Mouse (Mus musculus) neural tube, embryonic 15.5 days (tissue): Measurements from ENCODE around the gene Gpr132. TPM values are rescaled to one million over a fixed set of nuclear protein-coding genes. Genes with fewer than 3 reads are reported as not detected.
A peak's percentile ranks its signal among the peaks of the same experiment; 100 is the strongest.
"Not testable (repeated sequence)": the region's sequence is repeated elsewhere in the genome, so short reads cannot be mapped to it uniquely, and the experiment has no call there.

ENCODE experiments used
- ATAC-seq: fragments of 200-750 bp; cut with Nextera tagmentation; 2 replicates; pipeline ENCODE4 v1.8.0; 2017; ENCODE audit warnings: mild to moderate bottlenecking, moderate TSS enrichment, moderate library complexity; ENCODE audit not compliant: low FRiP score
- H3K27ac ChIP-seq: fragments of 300-500 bp; sonication (generic); replicated peaks from 2 replicates; pipeline ENCODE4 v1.5.1; 2015; ENCODE audit warnings: mild to moderate bottlenecking, inconsistent platforms
- H3K27me3 ChIP-seq: fragments of 300-500 bp; sonication (generic); replicated peaks from 2 replicates; pipeline ENCODE4 v1.6.1; 2015; ENCODE audit warnings: inconsistent platforms
- H3K36me3 ChIP-seq: fragments of 300-500 bp; sonication (generic); 2 replicates; pipeline ENCODE4 v1.6.1; 2015; ENCODE audit warnings: inconsistent platforms
- H3K4me1 ChIP-seq: fragments of 300-500 bp; sonication (generic); 2 replicates; pipeline ENCODE4 v1.6.1; 2015; ENCODE audit warnings: inconsistent platforms
- H3K4me2 ChIP-seq: fragments of 300-500 bp; sonication (generic); 2 replicates; pipeline ENCODE4 v1.6.1; 2015; ENCODE audit warnings: inconsistent platforms, mild to moderate bottlenecking, moderate library complexity
- H3K4me3 ChIP-seq: fragments of 300-500 bp; sonication (generic); replicated peaks from 2 replicates; pipeline ENCODE4 v1.5.1; 2015; ENCODE audit warnings: mild to moderate bottlenecking, inconsistent platforms
- H3K9ac ChIP-seq: fragments of 300-500 bp; sonication (generic); replicated peaks from 2 replicates; pipeline ENCODE4 v1.6.1; 2015; ENCODE audit warnings: mild to moderate bottlenecking, inconsistent platforms
- H3K9me3 ChIP-seq: fragments of 300-500 bp; sonication (generic); replicated peaks from 2 replicates; pipeline ENCODE4 v1.6.1; 2016; ENCODE audit warnings: inconsistent platforms
- WGBS: fragments of 180-500 bp; shearing (Covaris S2); methylation state at CpG from one replicate; pipeline ENCODE4 v1.1.7; 2015; ENCODE audit warnings: mixed read lengths; 5-methylcytosine and 5-hydroxymethylcytosine counted together
- polyA plus RNA-seq: library from polyadenylated mRNA; unstranded; fragments of >200 nt; fragmentation: Nextera tagmentation; extraction: Ambion mirVana; gene quantifications from 2 replicates; pipeline ENCODE4 v1.2.1, GENCODE M21; 2015

Gpr132 gene
- polyA plus RNA-seq, 1 experiment from 2014 or later, result 0.08 TPM

DNA sequence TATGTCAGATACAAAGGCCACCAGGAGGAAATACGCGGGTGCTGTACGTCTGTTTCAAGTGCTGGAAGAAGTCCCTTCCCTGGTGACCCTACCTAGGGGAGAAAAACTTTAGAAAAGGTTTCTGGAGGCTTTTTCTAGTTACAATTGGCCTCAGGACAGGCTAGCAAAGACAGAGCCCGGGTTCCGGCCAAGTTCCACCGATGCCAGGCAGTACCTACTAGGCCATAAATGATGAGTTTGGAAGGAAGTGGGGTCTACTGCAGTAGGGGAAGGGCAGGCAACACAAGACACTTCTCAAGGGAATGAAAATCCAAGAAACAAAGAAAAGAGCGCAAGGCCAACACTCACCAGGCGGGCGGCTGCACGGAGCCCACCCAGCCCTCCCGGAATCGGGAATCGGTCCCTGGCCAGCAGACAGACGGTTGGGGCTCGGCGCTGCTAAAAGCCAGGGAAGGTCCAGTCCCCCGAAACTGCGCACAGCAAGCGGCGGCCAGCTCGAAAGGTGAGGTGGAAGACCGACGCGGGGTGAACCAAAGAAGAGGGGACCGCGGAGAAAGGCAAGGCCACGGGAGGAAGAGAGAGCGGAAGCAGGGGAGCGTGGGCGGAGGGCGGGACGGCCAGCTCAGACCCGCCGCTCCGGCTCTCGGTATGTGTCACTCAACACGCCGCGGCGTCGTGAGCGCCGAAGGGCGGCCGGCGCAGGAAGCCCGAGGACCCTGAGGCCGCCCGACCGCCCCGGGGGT lies 39.4 kb downstream of the Gpr132 start:
- peak overlapping the region; percentile 90 for H3K9ac ChIP-seq
- H3K27me3 ChIP-seq, result no peaks in the 10 kb centered on the region
- peak; percentile 81 for ATAC-seq
- peaks cover 61% of the 10 kb centered on the region for H3K4me1 ChIP-seq
- under 1% methylated on average over 37 of the region's 51 CpGs for WGBS
- H3K27ac ChIP-seq, result peak overlapping the region; percentile 95
- peak overlapping the region; percentile 91 for H3K4me2 ChIP-seq
- no peaks in the 10 kb centered on the region for H3K9me3 ChIP-seq
- peaks cover 13% of the 10 kb centered on the region; the same call in 1 of the 2 replicates for H3K36me3 ChIP-seq
- H3K4me3 ChIP-seq, result peak overlapping the region; percentile 91

DNA sequence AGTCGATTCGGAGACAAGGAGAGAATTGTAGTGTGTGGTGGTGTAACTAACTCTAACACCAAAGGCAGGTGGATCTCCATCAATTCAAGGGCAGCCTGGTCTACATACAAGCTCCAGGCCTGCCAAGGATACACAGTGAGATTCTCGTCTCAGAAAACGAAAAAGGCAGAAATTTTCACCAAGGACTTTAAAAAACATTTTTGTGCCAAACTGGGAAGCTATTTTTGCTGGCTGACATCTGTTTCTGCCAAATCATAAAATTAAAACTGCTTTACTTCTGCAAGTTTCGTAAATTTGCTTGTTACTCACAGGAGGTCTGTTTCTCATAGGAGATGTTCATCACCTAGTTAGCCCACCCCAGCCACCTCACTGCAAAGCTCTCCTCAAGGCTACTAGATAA lies 42.1 kb downstream of the Gpr132 start:
- H3K27me3 ChIP-seq, result no peaks in the 10 kb centered on the region
- WGBS, result 90% methylated on average over 5 of the region's 5 CpGs
- peaks cover 60% of the 10 kb centered on the region for H3K4me1 ChIP-seq
- H3K9me3 ChIP-seq, result no peaks in the 10 kb centered on the region
- H3K4me2 ChIP-seq, result no peak overlapping the region
- no peak overlapping the region for H3K27ac ChIP-seq
- no peak for ATAC-seq
- H3K36me3 ChIP-seq, result peaks cover 4% of the 10 kb centered on the region; the same call in 1 of the 2 replicates
- H3K9ac ChIP-seq, result no peak overlapping the region
- H3K4me3 ChIP-seq, result no peak overlapping the region

DNA sequence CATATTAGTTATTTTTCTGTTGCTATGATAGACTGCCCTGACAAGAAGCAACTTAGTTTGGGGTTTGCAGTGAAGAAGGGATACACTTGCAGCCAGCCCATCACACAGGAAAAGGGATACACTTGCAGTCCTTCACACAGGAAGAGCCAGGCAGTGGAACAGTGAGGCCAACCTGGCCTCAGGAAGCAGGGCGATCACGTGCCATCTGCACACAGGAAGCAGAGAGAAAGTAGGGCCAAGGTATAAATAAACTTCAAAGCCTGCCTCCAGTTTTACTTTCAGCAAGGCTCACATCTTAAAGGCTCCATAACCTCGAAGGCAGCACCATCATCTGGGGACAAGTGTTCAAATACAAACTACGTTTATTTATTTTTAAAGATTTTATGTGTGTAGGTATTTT lies 44.8 kb downstream of the Gpr132 start:
- H3K9ac ChIP-seq, result no peak overlapping the region

DNA sequence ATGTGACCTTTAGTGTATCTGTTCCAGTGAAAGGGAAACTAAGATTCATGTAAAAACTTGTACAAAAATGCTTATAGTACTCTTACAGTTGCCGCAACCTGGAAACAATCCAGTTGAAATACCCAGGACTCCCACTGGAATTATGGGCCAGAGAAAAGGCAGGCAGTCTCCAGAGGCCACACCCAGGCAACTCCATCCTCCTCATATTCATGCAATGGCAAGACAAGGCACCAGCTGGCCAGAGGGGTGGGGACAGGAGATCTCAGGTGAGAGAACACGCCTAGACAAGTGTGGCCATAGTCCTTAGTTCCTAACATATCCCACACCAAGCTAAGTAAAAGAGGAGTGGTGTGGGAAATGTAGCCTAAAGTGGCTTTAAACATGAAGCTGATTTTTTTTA lies 45.4 kb downstream of the Gpr132 start:
- Histone ChIP-seq H3K9ac (no peak overlapping the region), H3K36me3 (peaks cover 33% of the 10 kb centered on the region), H3K9me3 (no peaks in the 10 kb centered on the region), H3K27ac (no peak overlapping the region), H3K27me3 (no peaks in the 10 kb centered on the region), H3K4me2 (no peak overlapping the region), H3K4me3 (no peak overlapping the region), H3K4me1 (peaks cover 45% of the 10 kb centered on the region)
- WGBS, result 82% methylated on average over 2 of the region's 2 CpGs
- ATAC-seq, result no peak

More for the DNA sequence above, 44.8 kb downstream of the Gpr132 start:
- Histone ChIP-seq H3K9me3 (no peaks in the 10 kb centered on the region), H3K36me3 (peaks cover 28% of the 10 kb centered on the region), H3K27me3 (no peaks in the 10 kb centered on the region), H3K4me3 (no peak overlapping the region), H3K4me1 (peaks cover 51% of the 10 kb centered on the region), H3K4me2 (no peak overlapping the region), H3K27ac (0 out of 2 replicates have a peak overlapping the region, but pooled peaks have one; percentile 28)
- ATAC-seq, result no peak
- WGBS, result 85% methylated on average over 4 of the region's 4 CpGs

DNA sequence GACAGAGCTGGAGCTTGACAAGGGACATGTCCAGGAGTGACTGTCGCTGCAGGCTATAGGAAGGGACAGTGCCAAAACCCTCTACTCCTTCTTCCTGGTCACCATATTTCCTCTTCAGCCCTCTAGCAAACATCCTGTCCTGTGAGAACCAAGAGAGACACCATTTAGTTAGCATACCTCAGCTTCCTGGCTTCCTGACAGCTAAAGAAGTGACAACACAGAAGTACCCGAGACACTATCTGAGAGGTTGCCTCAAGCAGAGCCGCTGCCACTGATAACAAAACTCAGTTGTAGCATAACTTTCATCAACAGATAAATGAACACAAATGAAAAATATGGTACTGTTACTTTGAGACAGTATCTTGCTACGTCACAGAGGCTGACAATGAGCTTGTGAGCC lies 46.1 kb downstream of the Gpr132 start:
- Histone ChIP-seq H3K27me3 (no peaks in the 10 kb centered on the region), H3K4me2 (no peak overlapping the region), H3K9ac (no peak overlapping the region), H3K9me3 (no peaks in the 10 kb centered on the region), H3K4me3 (no peak overlapping the region), H3K36me3 (peaks cover 37% of the 10 kb centered on the region), H3K4me1 (peaks cover 38% of the 10 kb centered on the region), H3K27ac (no peak overlapping the region)
- no peak for ATAC-seq
- WGBS, result 92% methylated on average over 4 of the region's 4 CpGs

DNA sequence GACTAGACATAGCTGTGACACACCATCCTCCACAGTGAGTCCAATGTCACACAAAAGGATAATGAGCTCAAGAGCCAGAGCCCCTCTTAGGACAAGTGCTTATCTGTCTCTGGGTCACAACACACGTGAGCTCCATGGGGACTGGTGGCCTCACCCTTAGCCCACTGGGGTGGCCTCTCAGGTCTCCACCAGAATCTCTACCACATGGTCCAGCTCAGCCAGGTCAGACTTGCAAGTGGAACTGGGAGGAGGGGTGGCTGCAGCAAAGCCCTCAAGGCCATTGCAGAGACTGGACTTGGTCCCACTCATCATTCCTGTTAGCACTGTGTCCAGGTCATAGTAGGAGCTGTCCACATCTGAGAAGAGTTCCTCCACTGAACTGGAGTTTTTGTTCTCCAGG lies 46.8 kb downstream of the Gpr132 start:
- Histone ChIP-seq H3K4me1 (peaks cover 31% of the 10 kb centered on the region), H3K27ac (no peak overlapping the region), H3K9ac (no peak overlapping the region), H3K4me2 (no peak overlapping the region), H3K9me3 (no peaks in the 10 kb centered on the region), H3K4me3 (no peak overlapping the region), H3K36me3 (peaks cover 37% of the 10 kb centered on the region), H3K27me3 (no peaks in the 10 kb centered on the region)
- 67% methylated on average over 1 of the region's 1 CpGs for WGBS
- no peak for ATAC-seq

DNA sequence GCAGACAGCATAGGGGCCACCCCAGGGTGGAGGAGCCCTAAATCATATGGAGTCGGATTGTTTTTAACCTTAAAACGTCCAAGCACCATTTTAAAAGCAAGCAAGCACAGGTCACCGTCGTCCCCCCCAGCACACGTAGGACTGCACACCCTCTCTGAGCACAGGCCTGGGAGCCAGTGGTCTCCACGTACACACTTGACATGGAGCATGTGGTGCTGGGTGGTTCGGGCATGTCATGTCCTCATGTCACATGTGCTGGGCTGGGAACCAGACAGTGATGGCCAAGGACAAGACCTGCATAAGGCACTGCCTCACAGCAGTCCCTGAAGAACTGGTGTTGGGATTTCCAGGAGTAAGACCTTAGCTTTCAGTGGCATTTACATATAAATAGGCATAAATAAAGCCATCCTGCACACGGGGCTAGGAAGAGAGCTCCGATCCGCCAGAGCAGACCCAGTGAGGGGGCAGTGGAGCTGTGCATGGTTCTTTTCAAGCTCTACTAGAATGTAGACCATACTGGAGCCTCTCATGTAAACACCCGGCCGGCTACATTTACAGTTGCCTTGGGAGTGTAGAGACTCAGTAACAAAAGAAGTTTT lies 47.5 kb downstream of the Gpr132 start:
- no peaks in the 10 kb centered on the region for H3K27me3 ChIP-seq
- peaks cover 24% of the 10 kb centered on the region for H3K4me1 ChIP-seq
- no peak overlapping the region for H3K9ac ChIP-seq
- no peak for ATAC-seq
- WGBS, result 72% methylated on average over 12 of the region's 12 CpGs
- H3K9me3 ChIP-seq, result no peaks in the 10 kb centered on the region
- H3K36me3 ChIP-seq, result peaks cover 39% of the 10 kb centered on the region
- no peak overlapping the region for H3K4me3 ChIP-seq
- H3K4me2 ChIP-seq, result no peak overlapping the region
- H3K27ac ChIP-seq, result no peak overlapping the region

DNA sequence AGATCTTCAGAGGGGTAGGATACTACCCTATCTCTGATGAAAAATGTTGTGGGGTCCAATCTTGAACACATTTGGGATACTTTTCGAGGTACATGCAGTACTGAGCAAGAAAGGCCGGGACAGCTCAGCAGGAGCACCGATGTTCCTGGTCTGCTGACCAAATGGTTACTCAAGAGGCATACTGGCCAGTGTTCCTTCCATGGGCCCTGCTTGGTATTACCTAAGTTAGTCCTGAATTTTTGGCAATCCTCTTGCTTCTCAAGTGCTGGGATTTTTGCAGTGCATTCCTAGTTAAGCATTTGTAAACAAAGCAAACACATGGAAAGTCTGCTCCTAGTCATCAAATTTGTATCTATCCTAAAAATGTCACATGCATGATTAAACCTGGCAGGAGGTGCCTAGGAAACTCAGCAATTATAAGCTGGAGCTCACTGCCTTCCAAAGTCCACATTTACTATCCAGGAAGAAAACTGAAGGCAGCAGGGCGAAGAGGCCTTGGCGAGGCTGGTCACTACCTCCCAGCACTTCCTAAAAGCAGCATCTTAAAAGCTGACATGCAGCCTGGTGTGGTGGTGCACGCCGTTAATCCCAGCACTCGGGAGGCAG lies 48.9 kb downstream of the Gpr132 start:
- Histone ChIP-seq H3K4me3 (no peak overlapping the region), H3K27me3 (no peaks in the 10 kb centered on the region), H3K4me1 (peaks cover 19% of the 10 kb centered on the region), H3K4me2 (no peak overlapping the region), H3K27ac (no peak overlapping the region), H3K9me3 (no peaks in the 10 kb centered on the region), H3K9ac (no peak overlapping the region), H3K36me3 (peaks cover 45% of the 10 kb centered on the region)
- ATAC-seq, result no peak
- WGBS, result 94% methylated on average over 8 of the region's 8 CpGs

DNA sequence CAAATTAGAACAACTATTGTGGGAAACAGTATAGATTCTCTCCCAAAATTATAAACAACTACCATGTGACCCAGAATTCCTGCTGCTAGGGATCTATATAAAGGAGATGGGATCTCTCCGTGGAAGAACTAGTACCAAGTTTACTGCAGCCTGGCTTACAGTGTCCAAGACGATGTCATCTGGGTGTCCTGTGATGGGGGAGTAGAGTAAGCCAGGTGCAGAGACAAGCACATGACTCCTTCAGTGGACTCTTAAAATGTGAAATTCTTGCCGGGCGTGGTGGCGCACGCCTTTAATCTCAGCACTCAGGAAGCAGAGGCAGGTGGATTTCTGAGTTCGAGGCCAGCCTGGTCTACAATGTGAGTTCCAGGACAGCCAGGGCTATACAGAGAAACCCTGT lies 51.2 kb downstream of the Gpr132 start:
- 88% methylated on average over 7 of the region's 7 CpGs for WGBS
- H3K4me3 ChIP-seq, H3K27me3 ChIP-seq, H3K4me2 ChIP-seq, H3K4me1 ChIP-seq, H3K9me3 ChIP-seq, ATAC-seq, H3K27ac ChIP-seq, H3K9ac ChIP-seq: not testable (repeated sequence)
- H3K36me3 ChIP-seq, result peaks cover 59% of the 10 kb centered on the region

DNA sequence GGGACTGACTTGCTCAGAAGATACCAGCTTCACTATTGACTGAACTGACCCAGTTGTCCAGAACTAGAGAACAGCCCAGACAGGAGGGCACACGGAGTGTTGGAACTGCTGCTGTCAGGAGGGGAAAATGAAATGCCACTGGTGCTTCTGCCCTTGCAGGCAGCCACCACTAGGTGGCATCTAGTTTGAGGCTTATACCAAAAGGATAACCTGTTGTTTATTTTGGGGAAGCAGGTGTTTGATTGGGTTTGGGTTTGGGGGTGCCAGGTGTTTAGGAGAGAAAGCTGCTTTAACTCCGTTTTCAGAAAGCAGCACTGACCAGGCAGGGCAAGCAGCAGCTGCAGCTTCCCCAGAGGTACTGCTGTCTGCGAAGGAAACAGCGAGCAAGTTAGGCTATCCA lies 51.7 kb downstream of the Gpr132 start:
- H3K27ac ChIP-seq, result no peak overlapping the region
- H3K36me3 ChIP-seq, result peaks cover 57% of the 10 kb centered on the region
- H3K27me3 ChIP-seq, result no peaks in the 10 kb centered on the region
- no peak overlapping the region for H3K9ac ChIP-seq
- H3K4me3 ChIP-seq, result no peak overlapping the region
- ATAC-seq, result no peak
- H3K4me1 ChIP-seq, result 0 out of 2 replicates have a peak, but pooled peaks cover 4% of the 10 kb centered on the region
- no peak overlapping the region for H3K4me2 ChIP-seq
- 50% methylated on average over 4 of the region's 4 CpGs for whole genome bisulfite sequencing
- H3K9me3 ChIP-seq, result no peaks in the 10 kb centered on the region

DNA sequence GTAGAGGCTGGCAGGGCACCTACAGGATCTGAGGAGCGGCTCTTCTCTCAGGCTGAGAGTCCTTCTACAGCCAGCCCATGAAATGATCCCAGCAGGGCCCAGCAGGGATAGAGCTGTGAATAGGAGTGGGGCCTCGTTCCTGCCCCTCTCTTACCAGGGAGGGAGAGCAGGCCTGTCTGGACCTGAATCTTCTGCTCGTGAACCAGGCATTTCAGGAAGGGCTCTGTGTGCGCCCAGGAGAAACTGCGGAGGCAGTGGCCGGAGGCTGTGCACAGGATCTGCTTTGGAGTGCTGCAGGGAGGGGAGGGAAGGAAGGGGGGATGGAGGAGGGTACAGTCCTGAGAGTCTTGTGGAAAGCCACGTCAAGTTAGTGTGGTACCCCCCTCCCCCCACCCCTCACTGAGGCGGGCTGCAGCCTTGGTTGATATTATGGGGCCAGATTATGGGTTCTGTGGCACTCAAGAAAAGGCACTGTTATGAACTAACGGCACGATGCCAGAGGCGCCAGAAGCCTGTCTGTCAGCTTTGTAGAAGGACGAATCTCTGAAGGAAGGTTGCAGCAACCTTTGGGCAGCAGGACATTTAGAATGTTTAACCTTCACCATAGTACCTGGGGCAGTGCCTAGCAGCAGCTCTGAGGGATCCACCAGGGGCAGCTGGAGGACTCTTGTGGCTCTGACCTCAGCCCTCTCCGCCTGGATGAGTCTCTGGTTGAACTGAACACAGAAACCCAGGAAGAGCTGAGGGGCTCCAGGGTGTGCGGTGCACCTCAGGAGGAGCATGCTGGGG lies 53.2 kb downstream of the Gpr132 start:
- no peak overlapping the region for H3K4me3 ChIP-seq
- ATAC-seq, result no peak
- no peaks in the 10 kb centered on the region for H3K27me3 ChIP-seq
- H3K4me1 ChIP-seq, result peaks cover 13% of the 10 kb centered on the region
- no peak overlapping the region for H3K27ac ChIP-seq
- peaks cover 45% of the 10 kb centered on the region for H3K36me3 ChIP-seq
- H3K9ac ChIP-seq, result no peak overlapping the region
- H3K4me2 ChIP-seq, result no peak overlapping the region
- H3K9me3 ChIP-seq, result no peaks in the 10 kb centered on the region
- WGBS, result 76% methylated on average over 14 of the region's 14 CpGs
